Mouse (Mus musculus): ENCODE results near the gene Ube2c. TPM values are rescaled to one million over a fixed set of nuclear protein-coding genes. Genes with fewer than 3 reads are reported as not detected.

Ube2c gene
- polyA plus RNA-seq, 1 experiment: 279 TPM

GRCm38 (mm10) chr2:164757841-164758240 lies 11.9 kb upstream of the Ube2c start:
- no peaks in the 10 kb centered on the region for H3K27me3 ChIP-seq (ENCODE audit: control insufficient read depth, insufficient read depth, insufficient read length)
- H3K36me3 ChIP-seq (ENCODE audit: control insufficient read depth, insufficient read depth): peaks cover 93% of the 10 kb centered on the region
- H3K79me3 ChIP-seq (ENCODE audit: low read depth): no peaks in the 10 kb centered on the region
- no peaks in the 10 kb centered on the region for H3K79me2 ChIP-seq (ENCODE audit: control insufficient read depth, insufficient read depth)
- H3ac ChIP-seq (ENCODE audit: control insufficient read depth, insufficient read length, low read depth): no peak overlapping the region
- TF ChIP-seq CEBPB (IDR thresholded peaks at IDR 0.05; ENCODE audit: low read depth) (no peak), MAX (IDR thresholded peaks at IDR 0.05) (no peak), MYOD1 (IDR thresholded peaks at IDR 0.05; ENCODE audit: control insufficient read depth, insufficient read length, low read depth) (no peak), USF1 (IDR thresholded peaks at IDR 0.05; ENCODE audit: low read depth) (no peak), MYOG (IDR thresholded peaks at IDR 0.05; ENCODE audit: control insufficient read depth, extremely low read depth, insufficient read length) (no peak), FOSL1 (IDR thresholded peaks at IDR 0.05; ENCODE audit: insufficient read depth, low read length, poor library complexity, severe bottlenecking) (no peak), CTCF (IDR thresholded peaks at IDR 0.05; ENCODE audit: control insufficient read depth, insufficient read depth, insufficient read length) (no peak)
- no peak overlapping the region for H3K4me3 ChIP-seq (ENCODE audit: insufficient read depth, poor library complexity, severe bottlenecking)

GRCm38 (mm10) chr2:164758692-164759091 lies 11.0 kb upstream of the Ube2c start:
- H3ac ChIP-seq (ENCODE audit: control insufficient read depth, insufficient read length, low read depth): no peak overlapping the region
- no peaks in the 10 kb centered on the region for H3K27me3 ChIP-seq (ENCODE audit: control insufficient read depth, insufficient read depth, insufficient read length)
- no peak for TF ChIP-seq MYOG (IDR thresholded peaks at IDR 0.05; ENCODE audit: control insufficient read depth, extremely low read depth, insufficient read length)
- no peak for TF ChIP-seq MAX (IDR thresholded peaks at IDR 0.05)
- TF ChIP-seq USF1 (IDR thresholded peaks at IDR 0.05; ENCODE audit: low read depth): no peak
- TF ChIP-seq CEBPB (IDR thresholded peaks at IDR 0.05; ENCODE audit: low read depth): no peak
- TF ChIP-seq FOSL1 (IDR thresholded peaks at IDR 0.05; ENCODE audit: insufficient read depth, low read length, poor library complexity, severe bottlenecking): no peak
- TF ChIP-seq MYOD1 (IDR thresholded peaks at IDR 0.05; ENCODE audit: control insufficient read depth, insufficient read length, low read depth): no peak
- TF ChIP-seq CTCF (IDR thresholded peaks at IDR 0.05; ENCODE audit: control insufficient read depth, insufficient read depth, insufficient read length): no peak
- no peak overlapping the region for H3K4me3 ChIP-seq (ENCODE audit: insufficient read depth, poor library complexity, severe bottlenecking)
- no peaks in the 10 kb centered on the region for H3K79me2 ChIP-seq (ENCODE audit: control insufficient read depth, insufficient read depth)
- H3K36me3 ChIP-seq (ENCODE audit: control insufficient read depth, insufficient read depth): peaks cover 92% of the 10 kb centered on the region
- no peaks in the 10 kb centered on the region for H3K79me3 ChIP-seq (ENCODE audit: low read depth)

GRCm38 (mm10) chr2:164760059-164760833 lies 9.5 kb upstream of the Ube2c start:
- Histone ChIP-seq H3K27me3 (ENCODE audit: control insufficient read depth, insufficient read depth, insufficient read length) (no peaks in the 10 kb centered on the region), H3ac (ENCODE audit: control insufficient read depth, insufficient read length, low read depth) (no peak overlapping the region), H3K4me3 (ENCODE audit: insufficient read depth, poor library complexity, severe bottlenecking) (no peak overlapping the region), H3K36me3 (ENCODE audit: control insufficient read depth, insufficient read depth) (peaks cover 85% of the 10 kb centered on the region), H3K79me2 (ENCODE audit: control insufficient read depth, insufficient read depth) (no peaks in the 10 kb centered on the region), H3K79me3 (ENCODE audit: low read depth) (no peaks in the 10 kb centered on the region)
- TF ChIP-seq MYOG (IDR thresholded peaks at IDR 0.05; ENCODE audit: control insufficient read depth, extremely low read depth, insufficient read length) (no peak), CTCF (IDR thresholded peaks at IDR 0.05; ENCODE audit: control insufficient read depth, insufficient read depth, insufficient read length) (no peak), MYOD1 (IDR thresholded peaks at IDR 0.05; ENCODE audit: control insufficient read depth, insufficient read length, low read depth) (no peak), USF1 (IDR thresholded peaks at IDR 0.05; ENCODE audit: low read depth) (no peak), CEBPB (IDR thresholded peaks at IDR 0.05; ENCODE audit: low read depth) (no peak), MAX (IDR thresholded peaks at IDR 0.05) (no peak), FOSL1 (IDR thresholded peaks at IDR 0.05; ENCODE audit: insufficient read depth, low read length, poor library complexity, severe bottlenecking) (no peak)

- Histone ChIP-seq H3K36me3 (ENCODE audit: control insufficient read depth, insufficient read depth) (peaks cover 85% of the 10 kb centered on the region), H3K4me3 (ENCODE audit: insufficient read depth, poor library complexity, severe bottlenecking) (no peak overlapping the region), H3ac (ENCODE audit: control insufficient read depth, insufficient read length, low read depth) (no peak overlapping the region), H3K79me2 (ENCODE audit: control insufficient read depth, insufficient read depth) (no peaks in the 10 kb centered on the region), H3K79me3 (ENCODE audit: low read depth) (no peaks in the 10 kb centered on the region), H3K27me3 (ENCODE audit: control insufficient read depth, insufficient read depth, insufficient read length) (no peaks in the 10 kb centered on the region)
- no peak for TF ChIP-seq USF1 (IDR thresholded peaks at IDR 0.05; ENCODE audit: low read depth)
- TF ChIP-seq CEBPB (IDR thresholded peaks at IDR 0.05; ENCODE audit: low read depth): no peak
- TF ChIP-seq MAX (IDR thresholded peaks at IDR 0.05): no peak
- no peak for TF ChIP-seq MYOD1 (IDR thresholded peaks at IDR 0.05; ENCODE audit: control insufficient read depth, insufficient read length, low read depth)
- TF ChIP-seq MYOG (IDR thresholded peaks at IDR 0.05; ENCODE audit: control insufficient read depth, extremely low read depth, insufficient read length): no peak
- TF ChIP-seq FOSL1 (IDR thresholded peaks at IDR 0.05; ENCODE audit: insufficient read depth, low read length, poor library complexity, severe bottlenecking): no peak
- TF ChIP-seq CTCF (IDR thresholded peaks at IDR 0.05; ENCODE audit: control insufficient read depth, insufficient read depth, insufficient read length): no peak
Observed at GRCm38 (mm10) chr2:164761502-164761901, 8.2 kb upstream of the Ube2c start.

GRCm38 (mm10) chr2:164761971-164762370 lies 7.7 kb upstream of the Ube2c start:
- Histone ChIP-seq H3K4me3 (ENCODE audit: insufficient read depth, poor library complexity, severe bottlenecking) (no peak overlapping the region), H3K79me3 (ENCODE audit: low read depth) (no peaks in the 10 kb centered on the region), H3K36me3 (ENCODE audit: control insufficient read depth, insufficient read depth) (peaks cover 85% of the 10 kb centered on the region), H3ac (ENCODE audit: control insufficient read depth, insufficient read length, low read depth) (no peak overlapping the region), H3K27me3 (ENCODE audit: control insufficient read depth, insufficient read depth, insufficient read length) (no peaks in the 10 kb centered on the region), H3K79me2 (ENCODE audit: control insufficient read depth, insufficient read depth) (no peaks in the 10 kb centered on the region)
- no peak for TF ChIP-seq USF1 (IDR thresholded peaks at IDR 0.05; ENCODE audit: low read depth)
- no peak for TF ChIP-seq MYOG (IDR thresholded peaks at IDR 0.05; ENCODE audit: control insufficient read depth, extremely low read depth, insufficient read length)
- no peak for TF ChIP-seq FOSL1 (IDR thresholded peaks at IDR 0.05; ENCODE audit: insufficient read depth, low read length, poor library complexity, severe bottlenecking)
- TF ChIP-seq CEBPB (IDR thresholded peaks at IDR 0.05; ENCODE audit: low read depth): no peak

Measured in C2C12 (cell line).